Mouse (Mus musculus) gastrocnemius, adult 8-10 months (tissue): ENCODE results near the gene Dpm1. TPM values are rescaled to one million over a fixed set of nuclear protein-coding genes. Genes with fewer than 3 reads are reported as not detected.

Experiments used
- DNase-seq, 2 experiments: peaks; one replicate each; pipeline ENCODE4 v3.0.0; 2022; ENCODE audit warnings: low spot score in 2 of 2
- total RNA-seq, 4 experiments: library from RNA; stranded (reverse); gene quantifications; 2 replicates each; pipeline ENCODE4 v1.2.4; 2022

Gene Dpm1
- 10 to 100 TPM; 49.6 to 72.9 (median 64.6) TPM for total RNA-seq

- DNase-seq, result peak; percentile 71 to 73
Observed at GRCm38 (mm10) chr2:168230026-168230728, at the start of gene Dpm1, which contains the start of the genes Gm20716 and Mocs3. TSS of gene Dpm1 (minus strand) at chr2:168230591. TSS of gene Gm20716 (minus strand) at chr2:168230364. TSS of gene Mocs3 (plus strand) at chr2:168230622.

- peak; percentile 17 to 19 for DNase-seq
Observed at GRCm38 (mm10) chr2:168274374-168274935, 44.1 kb upstream of the Dpm1 start.

GRCm38 (mm10) chr2:168273387-168273786 is 43.0 kb upstream of the Dpm1 start:
- no peak for DNase-seq

GRCm38 (mm10) chr2:168268033-168268432 is 37.6 kb upstream of the Dpm1 start:
- DNase-seq, result no peak

GRCm38 (mm10) chr2:168260900-168261299 is 30.5 kb upstream of the Dpm1 start:
- no peak for DNase-seq

- no peak for DNase-seq
Observed at GRCm38 (mm10) chr2:168260124-168260523, 29.7 kb upstream of the Dpm1 start.

GRCm38 (mm10) chr2:168259046-168259445 is 28.7 kb upstream of the Dpm1 start:
- DNase-seq, result no peak

GRCm38 (mm10) chr2:168257188-168257587 is 26.8 kb upstream of the Dpm1 start:
- no peak for DNase-seq

- DNase-seq, result no peak
Observed at GRCm38 (mm10) chr2:168256506-168256905, 26.1 kb upstream of the Dpm1 start.

GRCm38 (mm10) chr2:168253822-168254221 is 23.4 kb upstream of the Dpm1 start:
- DNase-seq, result no peak

GRCm38 (mm10) chr2:168252639-168253292 is 22.4 kb upstream of the Dpm1 start:
- DNase-seq, result no peak

- DNase-seq, result peak; percentile 47 to 54
Observed at GRCm38 (mm10) chr2:168250270-168250669, 19.9 kb upstream of the Dpm1 start.

GRCm38 (mm10) chr2:168248856-168249245 is 18.5 kb upstream of the Dpm1 start:
- DNase-seq, result no peak

GRCm38 (mm10) chr2:168248167-168248855 is 17.9 kb upstream of the Dpm1 start:
- no peak for DNase-seq

- DNase-seq, result no peak
Observed at GRCm38 (mm10) chr2:168245571-168245970, 15.2 kb upstream of the Dpm1 start.

- DNase-seq, result no peak
Observed at GRCm38 (mm10) chr2:168243278-168243677, 12.9 kb upstream of the Dpm1 start.

- no peak for DNase-seq
Observed at GRCm38 (mm10) chr2:168242841-168243240, 12.4 kb upstream of the Dpm1 start.

- no peak for DNase-seq
Observed at GRCm38 (mm10) chr2:168238335-168238734, 7.9 kb upstream of the Dpm1 start.

GRCm38 (mm10) chr2:168233286-168233685 is 2.9 kb upstream of the Dpm1 start:
- no peak for DNase-seq

- DNase-seq, result no peak
Observed at GRCm38 (mm10) chr2:168231471-168231829, 1.1 kb upstream of the Dpm1 start.

- DNase-seq, result peak in 1 of 2 experiments; percentile 8
Observed at GRCm38 (mm10) chr2:168230773-168231470, 531 bp upstream of the Dpm1 start.
